Mouse (Mus musculus) ES-Bruce4 (cell line): ENCODE data around the gene Taar1.

ENCODE experiments used
- CTCF ChIP-seq: IDR thresholded peaks from one replicate; pipeline ENCODE4 v1.8.1; 2011; ENCODE audit warnings: low read depth, low read length
- EP300 ChIP-seq: IDR thresholded peaks from 2 replicates; pipeline ENCODE4 v1.6.1; 2011; ENCODE audit warnings: low read depth, low read length; ENCODE audit not compliant: insufficient read depth
- POLR2A ChIP-seq: IDR thresholded peaks from one replicate; pipeline ENCODE4 v1.8.1; 2011; ENCODE audit warnings: low read length; ENCODE audit not compliant: insufficient read depth

DNA sequence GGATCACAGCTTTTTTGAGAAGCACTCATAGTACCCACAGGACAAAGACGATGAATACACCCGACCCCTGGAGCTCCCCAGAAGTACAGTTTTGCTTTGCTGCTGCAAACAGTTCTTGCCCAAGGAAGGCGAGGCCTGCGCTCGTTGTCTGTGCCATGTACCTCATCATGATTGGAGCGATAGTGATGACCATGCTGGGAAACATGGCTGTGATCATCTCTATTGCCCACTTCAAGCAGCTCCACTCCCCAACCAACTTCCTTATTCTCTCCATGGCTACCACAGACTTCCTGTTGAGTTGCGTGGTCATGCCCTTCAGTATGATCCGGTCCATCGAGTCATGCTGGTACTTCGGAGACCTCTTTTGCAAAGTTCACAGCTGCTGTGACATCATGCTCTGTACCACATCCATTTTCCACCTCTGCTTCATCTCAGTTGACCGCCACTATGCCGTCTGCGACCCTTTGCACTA is 40.3 kb downstream of the Taar1 start, which contains the start of gene Taar4:
- TF ChIP-seq CTCF: no peak
- no peak for TF ChIP-seq POLR2A
- TF ChIP-seq EP300: no peak
